Mouse (Mus musculus) ZHBTc4 (cell line): ENCODE data around the gene Kprp.

Experiments
- DNase-seq: peaks from one replicate; pipeline ENCODE4 v3.0.0-alpha.2; 2011; ENCODE audit warnings: low read depth, low spot score

Kprp gene

DNA sequence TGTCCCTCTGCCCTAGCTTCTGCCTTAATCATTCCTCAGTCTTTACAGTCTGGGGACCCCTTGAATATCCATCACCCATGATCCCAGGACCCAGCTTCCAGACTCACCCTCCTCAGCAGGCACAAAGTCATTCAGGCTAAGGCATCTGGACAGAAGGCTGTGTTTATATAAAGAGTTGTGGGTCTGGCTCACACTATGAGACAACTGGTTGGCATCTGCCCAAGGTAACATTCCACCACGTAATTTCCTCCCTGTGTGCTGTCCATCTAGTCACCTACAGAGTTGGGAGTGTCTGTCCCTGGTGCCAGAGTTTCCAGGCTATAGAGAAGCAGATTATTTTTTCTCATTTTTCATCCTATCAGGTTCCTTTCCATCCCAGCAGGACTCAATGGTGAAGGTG is at the start of gene Kprp:
Kprp (minus strand) TSS at position 140 of the 400 bp plus-strand sequence.
- no peak for DNase-seq

DNA sequence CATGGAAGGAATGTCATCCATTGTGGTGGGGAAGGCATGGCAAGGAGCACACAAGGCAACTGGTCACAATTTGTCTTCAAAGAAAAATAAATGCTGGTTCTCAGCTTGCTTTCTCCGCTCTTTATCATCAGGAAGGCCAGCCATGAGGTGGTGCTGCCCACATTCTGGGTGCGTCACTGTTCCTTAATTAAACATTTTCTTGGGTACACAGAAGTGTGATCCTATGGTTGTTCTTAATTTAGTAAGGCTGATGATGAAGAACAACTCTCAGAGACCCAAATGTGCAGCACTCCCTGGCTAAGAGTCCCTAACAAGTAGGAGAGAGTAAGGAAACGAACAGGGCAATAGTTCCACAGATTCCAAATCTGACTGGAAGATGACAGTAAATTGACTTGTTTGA is 47.1 kb upstream of the Kprp start:
- DNase-seq, result no peak

DNA sequence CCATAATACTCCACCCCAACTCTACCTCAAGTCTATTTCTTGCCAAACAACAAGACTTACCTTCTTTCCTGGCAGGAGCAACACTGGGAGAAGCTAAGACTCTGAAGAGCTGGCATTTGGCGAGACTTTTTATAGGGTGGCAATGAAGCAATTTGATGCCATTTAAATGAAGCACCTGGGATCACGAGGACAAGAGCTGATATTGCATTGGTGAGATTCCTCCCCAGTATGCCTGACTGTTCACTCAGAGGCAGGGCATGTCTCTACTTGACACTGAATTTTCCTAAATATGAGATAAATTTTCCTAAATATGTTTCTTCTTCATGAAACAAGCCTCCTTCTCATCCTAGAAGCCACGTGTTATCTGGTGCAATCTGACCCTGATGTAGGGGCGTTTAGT is 43.1 kb upstream of the Kprp start, which contains the start of gene 2310050C09Rik:
2310050C09Rik (minus strand) TSS at position 101 of the 400 bp plus-strand sequence.
- DNase-seq, result no peak

DNA sequence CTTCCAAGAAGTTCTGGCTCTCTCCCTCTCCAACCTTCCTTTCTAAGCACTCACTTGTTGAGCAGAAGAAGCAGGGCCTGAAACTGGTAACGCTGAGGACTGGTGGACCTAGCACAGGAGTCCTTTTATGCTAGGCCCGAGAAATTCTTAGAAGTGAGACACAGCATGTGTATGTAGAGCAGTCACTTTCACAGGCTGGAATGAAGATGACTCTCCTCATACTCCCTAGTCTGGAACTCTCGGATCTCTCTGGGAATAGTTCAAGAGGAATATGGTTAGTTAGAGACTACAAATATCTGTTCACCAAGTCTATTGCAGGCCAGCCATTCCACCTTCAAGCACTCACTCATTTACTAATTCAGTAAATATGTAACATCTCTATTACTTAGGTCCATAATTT is 24.1 kb upstream of the Kprp start, which contains the start of gene Lce1l:
Lce1l (minus strand) TSS at position 101 of the 400 bp plus-strand sequence.
- DNase-seq, result no peak

DNA sequence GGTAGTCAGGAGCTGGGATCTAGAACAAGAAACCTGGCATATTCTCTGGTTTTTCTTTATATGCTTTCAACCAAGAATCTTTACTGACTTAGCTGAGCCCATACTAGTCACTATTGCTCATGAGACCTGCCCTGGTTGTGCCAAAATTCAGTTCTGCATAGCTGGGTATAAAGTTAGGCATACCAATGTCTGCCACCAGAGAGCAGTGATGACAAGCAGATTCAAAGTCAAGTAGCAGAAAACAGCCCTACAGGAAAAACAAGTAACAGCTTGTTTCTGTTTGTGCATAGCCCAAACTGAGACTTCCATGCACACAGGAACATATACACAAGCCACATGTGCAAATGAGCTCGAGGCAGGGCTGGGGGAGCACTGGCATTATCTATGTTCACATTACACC is 1.2 kb downstream of the Kprp start:
- DNase-seq, result no peak

DNA sequence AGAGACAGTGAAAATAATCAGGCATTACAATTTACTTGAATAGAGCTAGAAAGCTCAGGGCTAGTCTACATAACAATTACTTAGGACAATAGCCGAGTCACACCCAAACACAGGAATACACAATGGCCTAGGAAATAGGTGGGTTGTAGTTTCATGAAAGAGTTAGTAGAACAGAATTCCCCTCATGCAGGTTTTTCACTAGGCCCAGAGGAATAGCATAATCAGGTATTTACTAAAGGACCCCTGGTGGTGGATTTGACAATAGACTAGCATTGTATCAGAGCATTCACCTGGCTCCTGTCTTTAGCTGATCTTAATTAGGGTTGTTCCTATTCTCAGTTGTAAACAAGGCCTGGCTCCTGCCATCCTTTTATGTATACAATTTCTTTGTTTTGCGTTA is 11.0 kb downstream of the Kprp start:
- DNase-seq, result peak; percentile 88

DNA sequence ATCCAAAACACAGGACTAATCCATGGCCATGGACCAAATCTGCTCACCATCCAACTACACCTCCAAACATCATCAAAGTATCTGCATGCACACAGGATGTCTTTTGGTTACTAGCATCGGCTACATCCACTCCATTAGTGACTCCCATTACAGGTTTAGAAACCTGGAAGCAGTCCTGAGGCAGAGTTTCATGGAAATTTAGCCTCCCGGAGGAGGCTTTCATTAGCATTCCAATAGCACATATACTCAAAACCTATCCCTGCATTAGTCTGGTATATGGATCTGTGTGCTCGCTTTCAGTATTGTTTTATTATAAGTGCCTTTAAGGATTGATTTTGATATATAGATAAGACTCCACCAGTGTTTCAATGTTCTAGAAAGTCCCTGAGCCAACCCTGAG is 11.5 kb downstream of the Kprp start:
- peak; percentile 54 for DNase-seq

DNA sequence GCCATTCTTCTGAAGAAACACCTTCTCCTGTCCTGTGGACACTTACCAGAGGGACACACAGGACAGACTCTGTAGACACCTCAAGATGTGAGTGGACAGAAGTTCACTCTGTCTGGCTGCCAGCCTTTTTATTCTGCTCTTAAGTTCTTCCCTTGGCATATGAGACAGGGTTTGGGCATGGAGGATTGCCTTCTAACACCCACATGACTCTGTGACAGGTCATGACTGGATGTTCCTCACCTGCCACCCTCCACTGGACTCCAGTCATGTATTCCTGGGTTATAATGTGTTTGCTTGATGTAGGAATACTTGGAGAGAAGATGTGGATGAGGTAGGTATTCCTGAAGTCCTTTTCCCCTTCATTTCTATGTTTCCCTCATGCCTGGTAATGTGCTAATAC is 19.3 kb downstream of the Kprp start, which contains the start of gene Lce1k:
Lce1k (minus strand) TSS at position 101 of the 400 bp plus-strand sequence.
- no peak for DNase-seq

DNA sequence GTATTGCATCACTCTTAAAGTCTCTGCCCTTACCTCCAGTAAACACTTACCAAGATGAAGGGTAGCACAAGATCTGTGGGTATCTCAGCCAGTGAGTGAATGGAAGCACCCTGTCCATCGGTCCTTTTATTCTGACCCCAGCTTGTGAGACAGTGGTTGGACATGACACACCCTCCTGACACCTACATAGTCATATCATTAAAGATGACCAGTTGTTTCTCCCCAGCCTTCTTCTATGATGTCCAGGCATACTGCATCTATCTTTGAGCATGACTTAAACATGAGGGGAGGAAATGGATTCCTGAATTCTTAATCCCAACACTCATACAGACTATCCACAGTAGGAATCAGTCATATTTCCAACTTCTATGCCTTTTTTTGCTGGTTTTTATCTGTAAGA is 36.6 kb downstream of the Kprp start, which contains the start of gene Lce1j:
Lce1j (minus strand) TSS at position 101 of the 400 bp plus-strand sequence.
- DNase-seq, result no peak

DNA sequence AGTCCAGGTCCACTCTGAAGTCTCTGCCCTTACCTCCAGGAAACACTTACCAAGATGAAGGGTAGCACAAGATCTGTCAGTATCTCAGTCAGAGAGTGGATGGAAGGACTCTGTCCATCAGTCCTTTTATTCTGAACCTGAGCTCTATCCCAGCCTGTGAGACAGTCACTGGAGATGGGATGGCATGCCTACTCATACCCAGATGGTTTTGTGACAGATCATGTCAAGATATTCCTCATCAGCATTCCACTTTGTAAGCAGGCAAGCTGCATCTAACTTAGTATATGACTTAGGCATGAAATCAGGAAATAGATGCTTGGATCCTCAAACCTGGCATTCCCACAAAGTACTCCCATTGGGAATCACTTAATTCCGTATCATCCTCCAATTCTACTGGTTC is 48.2 kb downstream of the Kprp start, which contains the start of gene Lce1i:
Lce1i (minus strand) TSS at position 101 of the 400 bp plus-strand sequence.
- no peak for DNase-seq
